Mouse (Mus musculus) gastrocnemius, postnatal 36 days (tissue): Measurements from ENCODE around the gene Tfpi. TPM values are rescaled to one million over a fixed set of nuclear protein-coding genes. Genes with fewer than 3 reads are reported as not detected.
"Not testable (repeated sequence)": the region's sequence is repeated elsewhere in the genome, so short reads cannot be mapped to it uniquely, and the experiment has no call there.

ENCODE experiments used
- DNase-seq, 2 experiments: peaks; one replicate each; pipeline ENCODE4 v3.0.0; 2022
- intact Hi-C: fragments of 180-260 bp; cut with DNase I; formaldehyde crosslinking; loops from one replicate; pipeline ENCODE4 v1.15.1; 2025
- long read RNA-seq, 2 experiments: library from polyadenylated mRNA; stranded (forward); transcript quantifications; one replicate each; pipeline ENCODE4 v2.0.0; 2021
- total RNA-seq, 2 experiments: library from RNA; stranded (reverse); gene quantifications; 2 replicates each; pipeline ENCODE4 v1.2.3; 2021

The Tfpi gene
- 1 to 10 TPM; 2.1 to 2.3 TPM for total RNA-seq
- long read RNA-seq, experiment 1, partial matches to known transcripts = 0 of 1 reads
- long read RNA-seq, experiment 1, other reads (novel, unspliced or antisense) = 0 of 1 reads
- long read RNA-seq, experiment 2, partial matches to known transcripts = 1 of 4 reads
- long read RNA-seq, experiment 2, other reads (novel, unspliced or antisense) = 3 of 4 reads

DNA sequence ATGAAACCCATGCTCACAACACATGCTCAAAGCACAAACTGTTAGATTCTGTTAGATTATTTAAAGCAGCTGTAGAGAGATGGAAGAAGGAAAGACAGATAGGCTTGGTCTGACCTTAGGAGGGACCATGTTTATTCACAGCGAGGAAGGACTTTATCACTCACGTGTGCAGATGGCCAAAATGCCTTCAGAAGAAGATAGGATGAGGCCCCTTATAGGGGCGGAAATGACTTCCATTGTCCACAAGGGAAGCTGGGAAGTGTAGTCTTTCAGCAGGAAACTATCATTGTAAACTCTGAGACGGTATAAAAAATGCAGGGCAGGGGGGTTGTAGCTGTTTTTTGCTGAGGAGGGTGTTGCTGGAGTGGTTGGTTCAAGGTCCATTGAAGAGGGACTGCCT, at the start of gene Tfpi:
TSS of gene Tfpi (minus strand) at position 199 of the 400 bp plus-strand sequence.
- intact Hi-C loops = no loop called here
- no peak for DNase-seq

DNA sequence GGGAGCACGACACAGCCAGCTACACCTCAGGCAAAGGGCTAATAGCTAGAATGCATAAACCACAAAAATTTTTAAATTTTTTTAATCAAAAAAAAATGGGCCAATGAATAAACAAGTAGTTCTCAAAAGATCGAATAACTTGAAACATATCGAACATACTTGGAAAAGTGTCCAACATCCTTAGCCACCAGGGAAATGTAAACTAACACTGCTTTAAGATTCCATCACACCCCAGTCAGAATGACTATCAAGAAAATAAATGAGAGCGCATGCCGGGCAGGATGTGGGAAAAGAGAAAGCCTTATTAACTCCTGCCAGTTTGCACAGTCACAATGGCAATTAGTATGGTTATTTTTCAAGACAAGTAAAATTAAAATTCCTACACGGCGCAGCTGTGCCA, 49.6 kb upstream of the Tfpi start:
- intact Hi-C loops = no loop called here
- DNase-seq = no peak

DNA sequence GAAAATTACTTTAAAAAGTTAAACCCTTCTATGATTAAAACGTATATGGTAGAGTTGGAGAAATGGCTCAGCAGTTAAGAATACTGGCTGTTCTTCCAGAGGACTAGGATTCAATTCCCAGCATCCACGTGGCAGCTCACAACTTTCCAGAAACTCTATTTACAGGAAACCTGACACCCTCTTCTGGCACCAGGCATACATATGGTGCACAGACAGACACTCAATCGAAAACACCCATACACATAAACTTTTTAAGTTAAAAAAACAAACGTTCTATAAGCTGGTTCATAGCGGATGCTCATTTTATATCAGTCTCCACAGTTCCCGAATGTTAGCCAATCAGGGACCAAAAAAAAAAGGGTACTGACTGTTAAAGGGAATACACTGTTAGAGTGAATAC, 49.2 kb upstream of the Tfpi start:
- DNase-seq = no peak
- intact Hi-C loops = no loop called here

- DNase-seq = no peak
- intact Hi-C loops = no loop called here
These were observed 48.5 kb upstream of the Tfpi start for GRCm38 (mm10) chr2:84525047-84525446.

GRCm38 (mm10) chr2:84523994-84524393, 47.4 kb upstream of the Tfpi start:
- intact Hi-C loops = no loop called here

GRCm38 (mm10) chr2:84523103-84523865, 46.7 kb upstream of the Tfpi start:
- intact Hi-C loops = no loop called here

More at GRCm38 (mm10) chr2:84523994-84524393, 47.4 kb upstream of the Tfpi start:
- DNase-seq = no peak

DNA sequence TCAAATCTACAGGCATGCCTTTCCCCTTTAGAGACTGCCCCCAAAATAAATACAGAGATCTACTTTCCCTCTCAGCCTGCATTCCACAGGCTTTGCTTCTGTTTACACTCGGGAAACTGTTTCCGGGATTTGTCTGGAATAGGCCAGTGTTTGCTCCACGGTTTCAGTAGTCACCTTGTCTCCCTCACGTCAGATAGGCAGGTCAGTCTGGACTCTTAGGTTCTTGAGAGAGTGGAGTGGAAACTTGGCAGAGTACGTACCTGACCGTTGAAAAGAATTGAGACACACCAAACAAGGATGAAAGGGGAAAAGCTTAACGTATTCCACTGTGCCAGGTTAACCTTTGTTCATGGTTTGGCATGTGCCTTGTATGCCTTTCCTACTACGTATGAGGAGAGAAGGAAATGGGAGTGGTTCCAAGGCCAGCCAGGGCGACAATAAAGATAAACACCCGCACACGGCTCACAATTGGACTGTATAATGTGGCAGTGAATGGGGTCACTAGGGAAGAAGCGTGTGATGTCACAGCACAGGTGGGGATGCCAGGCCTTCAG, 43.0 kb upstream of the Tfpi start:
- intact Hi-C loops = no loop called here
- DNase-seq = no peak

More at GRCm38 (mm10) chr2:84523103-84523865, 46.7 kb upstream of the Tfpi start:
- DNase-seq = no peak

DNA sequence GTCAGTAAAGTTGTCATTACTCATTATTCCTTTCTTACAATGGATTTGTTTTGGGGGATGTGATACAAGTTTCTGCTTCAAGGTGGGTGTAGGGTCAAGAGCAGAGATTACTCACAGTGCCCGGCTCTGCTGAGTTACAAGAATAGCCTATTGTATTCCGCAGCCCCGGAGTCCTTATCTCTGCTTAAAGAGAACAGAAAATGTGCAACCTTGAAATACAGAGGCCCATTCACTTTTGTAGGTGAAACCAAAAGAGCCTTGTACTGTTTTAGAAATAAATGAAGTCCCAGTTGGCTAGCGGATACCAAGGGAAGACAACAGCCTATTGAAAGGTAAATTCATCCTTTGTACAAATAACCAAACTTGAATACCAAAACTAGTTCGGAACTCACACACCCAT, 42.2 kb upstream of the Tfpi start:
- no peak for DNase-seq

DNA sequence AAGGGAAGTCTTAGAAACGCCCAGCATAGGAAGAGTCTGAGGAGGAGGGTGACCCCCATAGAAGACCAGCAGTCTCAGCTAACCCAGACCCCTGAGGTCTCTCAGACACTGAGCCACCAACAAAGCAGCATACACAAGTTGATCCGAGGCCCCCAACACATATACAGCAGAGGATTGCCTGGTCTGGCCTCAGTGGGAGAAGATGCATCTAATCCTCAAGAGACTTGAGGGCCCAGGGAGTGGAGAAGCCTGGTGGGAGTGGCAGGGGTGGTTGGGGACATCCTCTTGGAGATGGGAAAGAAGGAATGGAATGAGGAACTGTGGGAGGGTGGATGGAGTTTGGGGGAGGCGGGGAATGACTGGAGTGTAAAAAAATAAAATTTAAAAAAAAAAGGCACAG, 36.7 kb upstream of the Tfpi start:
- intact Hi-C loops = no loop called here
- no peak for DNase-seq

More for the DNA sequence above, 42.2 kb upstream of the Tfpi start:
- intact Hi-C loops = no loop called here

GRCm38 (mm10) chr2:84511508-84511907, 34.9 kb upstream of the Tfpi start:
- no peak for DNase-seq
- intact Hi-C loops = no loop called here

- no peak for DNase-seq
- intact Hi-C loops = no loop called here
These were observed 34.5 kb upstream of the Tfpi start for GRCm38 (mm10) chr2:84511036-84511435.

DNA sequence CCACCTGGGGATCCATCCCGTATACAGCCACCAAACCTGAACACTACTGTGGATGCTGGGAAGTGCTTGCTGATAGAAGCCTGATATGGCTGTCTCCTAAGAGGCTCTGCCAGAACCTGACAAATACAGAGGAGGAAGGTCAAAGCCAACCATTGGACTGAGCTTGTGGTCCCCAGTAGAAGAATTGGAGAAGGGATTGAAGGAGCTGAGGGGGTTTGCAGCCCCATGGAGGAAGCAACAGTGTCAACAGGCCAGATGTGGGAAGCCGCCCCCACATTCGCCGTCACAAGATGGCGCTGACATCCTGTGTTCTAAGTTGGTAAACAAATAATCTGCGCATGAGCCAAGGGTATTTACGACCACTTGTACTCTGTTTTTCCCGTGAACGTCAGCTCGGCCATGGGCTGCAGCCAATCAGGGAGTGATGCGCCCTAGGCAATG, 28.4 kb upstream of the Tfpi start:
- intact Hi-C loops, DNase-seq: not testable (repeated sequence)

DNA sequence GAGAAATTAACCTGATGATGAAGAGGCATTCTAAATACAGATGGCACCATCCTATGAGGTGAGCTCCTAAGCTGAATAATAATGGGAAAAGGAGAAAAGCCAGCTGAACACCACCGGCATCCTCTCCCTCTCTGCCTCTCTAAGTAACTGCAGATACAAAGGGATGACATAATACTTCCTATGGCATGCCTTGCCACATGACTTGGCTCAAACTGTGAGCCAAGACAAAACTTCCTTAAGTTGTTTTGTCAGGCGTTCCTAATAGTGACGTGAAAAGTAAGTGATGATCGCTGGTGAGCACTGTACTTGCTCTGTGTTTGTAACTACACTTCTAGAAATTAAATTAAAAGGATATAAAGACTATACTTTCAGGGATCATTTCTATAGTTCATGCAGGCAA, 27.7 kb upstream of the Tfpi start:
- DNase-seq = no peak
- intact Hi-C loops = no loop called here

DNA sequence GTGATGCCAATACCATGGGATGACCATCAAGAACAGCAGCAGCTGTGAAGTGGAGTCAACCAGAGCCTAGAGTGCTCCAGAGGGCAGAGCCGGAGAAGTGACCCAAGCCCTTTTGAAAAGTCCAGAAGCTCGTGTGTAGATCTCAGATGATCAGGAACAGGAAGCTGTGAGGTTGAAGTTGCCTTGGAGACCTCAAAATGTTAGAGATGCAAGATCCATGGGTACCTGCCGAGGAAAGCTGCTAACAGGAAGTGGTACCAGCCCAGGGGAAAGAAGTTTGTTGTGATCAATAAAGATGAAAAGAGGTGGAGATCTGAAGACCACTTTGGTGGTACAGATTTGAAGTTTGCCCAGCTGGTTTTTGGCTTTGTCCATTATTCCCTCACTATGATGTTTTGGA, 22.3 kb upstream of the Tfpi start:
- intact Hi-C loops = no loop called here
- DNase-seq = no peak

GRCm38 (mm10) chr2:84495108-84495507, 18.5 kb upstream of the Tfpi start:
- no peak for DNase-seq
- intact Hi-C loops = no loop called here

DNA sequence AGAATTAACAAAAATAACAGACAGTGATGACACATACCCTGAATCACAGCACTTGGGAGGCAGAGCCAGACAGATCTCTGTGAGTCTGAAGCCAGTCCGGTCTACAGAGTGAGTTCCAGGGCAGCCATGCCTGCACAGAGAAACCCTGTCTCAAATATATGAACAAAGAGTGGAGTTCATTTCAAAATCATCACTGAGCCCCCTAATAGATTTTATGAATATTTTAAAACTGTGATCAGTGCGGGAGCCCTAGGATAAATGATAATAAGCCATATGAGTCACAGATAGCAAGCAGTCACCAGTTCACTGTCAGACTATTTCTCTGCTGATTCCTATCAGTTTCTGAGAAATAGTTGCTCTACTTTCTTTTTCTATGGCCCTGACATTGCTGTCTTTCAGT, 17.1 kb upstream of the Tfpi start:
- no peak for DNase-seq
- intact Hi-C loops = no loop called here

DNA sequence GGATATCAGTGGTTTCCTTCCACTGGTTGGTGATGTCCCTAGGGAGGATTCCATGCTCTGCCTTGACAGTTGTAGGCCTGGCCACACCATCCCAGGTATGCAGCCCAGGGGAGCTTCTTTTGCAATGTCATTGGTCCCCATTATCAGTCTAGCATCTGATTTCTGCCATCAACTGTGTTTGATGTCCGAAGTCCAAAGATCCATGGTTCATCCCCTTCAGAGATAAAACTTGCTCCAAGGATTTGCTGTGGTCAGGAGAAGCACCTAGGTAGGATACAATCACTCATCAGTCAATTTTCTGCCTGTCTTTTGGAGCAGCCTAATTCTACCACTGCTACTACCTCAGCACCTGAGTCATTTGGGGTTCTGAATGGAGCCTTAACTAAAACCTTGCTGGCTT, 15.1 kb upstream of the Tfpi start:
- DNase-seq = no peak
- intact Hi-C loops = no loop called here

GRCm38 (mm10) chr2:84487705-84488291, 11.2 kb upstream of the Tfpi start:
- intact Hi-C loops = no loop called here

DNA sequence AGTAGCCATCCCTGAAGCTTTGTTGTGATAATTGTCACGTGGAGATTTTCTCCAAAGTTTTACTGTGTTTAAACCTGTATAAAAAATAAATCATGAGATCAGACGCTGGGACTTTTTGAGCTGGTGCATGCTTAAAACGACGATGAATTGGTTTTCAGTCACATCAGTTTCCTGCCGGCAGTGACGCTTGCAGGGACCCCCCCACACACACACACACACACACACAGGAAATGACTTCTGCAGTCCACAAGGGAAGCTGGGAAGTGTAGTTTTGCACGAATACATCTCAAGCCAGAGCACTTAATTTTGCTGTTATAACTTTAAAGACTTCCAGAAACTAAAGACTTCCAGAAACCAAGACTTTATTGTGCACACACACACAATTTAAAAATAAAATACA, 5.3 kb upstream of the Tfpi start:
- DNase-seq = peak in 1 of 2 experiments; percentile 11
- intact Hi-C loops = no loop called here

More at GRCm38 (mm10) chr2:84487705-84488291, 11.2 kb upstream of the Tfpi start:
- no peak for DNase-seq

DNA sequence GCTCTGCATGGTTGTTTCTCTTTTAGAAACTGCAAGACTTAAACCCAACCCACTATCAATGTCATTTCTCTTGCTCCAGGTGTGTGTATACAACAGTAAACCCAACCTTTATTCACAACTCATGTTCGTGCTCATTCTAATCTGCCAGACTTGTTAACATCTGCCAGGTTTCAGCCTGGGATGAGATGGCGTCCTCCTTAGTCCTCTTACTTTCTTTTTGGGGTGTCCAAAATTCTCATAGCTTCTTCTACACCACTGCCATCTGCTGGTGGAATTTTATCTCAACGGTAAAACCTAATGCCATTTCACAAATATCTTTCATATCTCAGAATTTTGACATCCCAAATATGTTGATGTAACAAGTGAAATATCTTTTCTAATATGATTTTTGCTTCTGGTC, 2.5 kb upstream of the Tfpi start:
- DNase-seq = peak in 1 of 2 experiments; percentile 7
- intact Hi-C loops = no loop called here

GRCm38 (mm10) chr2:84477759-84478158, 1.2 kb upstream of the Tfpi start:
- intact Hi-C loops = no loop called here
- no peak for DNase-seq
